Mouse (Mus musculus) macrophage (primary cell): ENCODE measurements around the gene Irs2. TPM values are rescaled to one million over a fixed set of nuclear protein-coding genes. Genes with fewer than 3 reads are reported as not detected.

Experiments used
- H3K27ac ChIP-seq: fragments of 350-480 bp; formaldehyde crosslinking; 2 replicates; pipeline ENCODE4 v1.9.0; 2021
- H3K36me3 ChIP-seq: fragments of 350-480 bp; formaldehyde crosslinking; 2 replicates; pipeline ENCODE4 v1.9.0; 2021; ENCODE audit errors: inconsistent target
- H3K4me3 ChIP-seq: fragments of 350-480 bp; formaldehyde crosslinking; 2 replicates; pipeline ENCODE4 v1.9.0; 2021; ENCODE audit errors: inconsistent target
- H3K79me2 ChIP-seq: fragments of 350-480 bp; formaldehyde crosslinking; 2 replicates; pipeline ENCODE4 v1.9.0; 2021; ENCODE audit errors: inconsistent target
- WGBS: methylation state at CpG from one replicate; pipeline ENCODE4 v1.1.7; 2026; ENCODE audit warnings: inconsistent platforms; ENCODE audit not compliant: missing documents; 5-methylcytosine and 5-hydroxymethylcytosine counted together
- polyA plus RNA-seq: library from polyadenylated mRNA; stranded (reverse); fragments of 250-400 nt; gene quantifications from 3 replicates; pipeline ENCODE4 v1.2.4, GENCODE M21; 2018; ENCODE audit warnings: inconsistent platforms
- total RNA-seq, 78 experiments: library from RNA; depleted of rRNA; stranded (reverse); fragments of 250-400 nt; gene quantifications; 1 replicate in 9 of 78; 2 replicates in 24 of 78; 3 replicates in 43 of 78; 4 replicates in 2 of 78; pipeline ENCODE4 v1.2.4; 2018; ENCODE audit warnings: inconsistent platforms in 56 of 78

Irs2 gene
- 100 to 1,000 TPM in 2 of 26 experiments, 10 to 100 TPM in 14, 1 to 10 TPM in 10; 2.2 to 105 (median 16.9) TPM for total RNA-seq (2018; cell fraction: chromatin; rRNA removed)
- total RNA-seq (2018; cell fraction: cytosol; rRNA removed) = 10 to 100 TPM in 14 of 26 experiments, 1 to 10 TPM in 12; 1.9 to 83.3 (median 13.9) TPM
- 100 to 1,000 TPM in 4 of 26 experiments, 10 to 100 TPM in 14, 1 to 10 TPM in 8; 4.0 to 105 (median 21.7) TPM for total RNA-seq (2018; cell fraction: nucleus; rRNA removed)
- 5.3 to 8.5 TPM (median 6.5 TPM) in 3 replicates for polyA plus RNA-seq

DNA sequence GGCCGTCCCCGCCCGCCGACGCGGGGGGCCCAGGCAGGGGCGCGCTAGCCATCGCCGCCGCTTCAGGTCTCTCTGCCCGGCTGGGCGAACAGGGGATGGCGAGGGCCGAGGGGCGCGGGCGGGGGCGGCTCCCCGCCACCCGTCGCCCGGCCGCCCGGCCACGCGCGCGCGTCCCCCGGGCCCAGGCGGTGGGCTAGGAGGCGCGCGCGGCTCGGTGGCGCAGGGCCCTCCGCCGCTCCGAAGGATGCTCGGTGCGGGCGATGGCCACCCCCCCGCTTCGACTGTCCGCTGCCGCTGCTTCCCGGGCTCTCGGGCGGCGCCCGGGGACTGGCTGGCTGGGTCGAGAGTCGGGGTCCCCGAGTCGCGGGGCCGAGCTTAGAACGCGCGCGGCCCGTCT lies at the start of gene Irs2:
Gene Irs2, minus strand, starts transcription at position 80 of the 397 bp plus-strand sequence.
- peaks cover 34% of the 10 kb centered on the region; the same call in 1 of the 2 replicates for H3K79me2 ChIP-seq
- WGBS = 1% methylated on average over 53 of the region's 64 CpGs
- H3K27ac ChIP-seq = no peak within 1 kb of the TSS
- peak within 1 kb of the TSS; percentile 30 for H3K4me3 ChIP-seq
- no peaks in the 10 kb centered on the region; the same call in 1 of the 2 replicates for H3K36me3 ChIP-seq

DNA sequence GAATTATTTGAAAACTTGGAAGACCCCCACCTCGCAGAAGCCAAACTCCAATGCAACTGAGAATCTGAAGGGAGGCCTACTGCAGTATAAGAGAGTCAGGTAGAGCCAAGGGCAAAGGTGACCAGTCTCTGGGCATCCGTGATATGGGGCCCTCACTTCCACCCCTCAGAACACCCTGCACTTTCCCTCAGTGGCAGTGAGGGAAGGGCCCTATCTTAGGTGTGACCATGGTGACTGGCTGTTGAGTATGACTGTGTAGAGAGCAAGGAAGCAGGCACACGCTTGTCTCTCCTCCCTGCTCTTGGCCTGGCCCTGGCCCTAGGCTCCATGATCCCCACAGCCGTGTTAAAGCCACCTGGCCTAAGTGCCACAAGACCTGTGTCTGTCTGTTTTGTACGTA lies 48.4 kb upstream of the Irs2 start:
- Histone ChIP-seq H3K4me3 (no peak overlapping the region), H3K79me2 (no peaks in the 10 kb centered on the region), H3K36me3 (no peaks in the 10 kb centered on the region), H3K27ac (no peak overlapping the region)
- WGBS = 90% methylated on average over 5 of the region's 5 CpGs

DNA sequence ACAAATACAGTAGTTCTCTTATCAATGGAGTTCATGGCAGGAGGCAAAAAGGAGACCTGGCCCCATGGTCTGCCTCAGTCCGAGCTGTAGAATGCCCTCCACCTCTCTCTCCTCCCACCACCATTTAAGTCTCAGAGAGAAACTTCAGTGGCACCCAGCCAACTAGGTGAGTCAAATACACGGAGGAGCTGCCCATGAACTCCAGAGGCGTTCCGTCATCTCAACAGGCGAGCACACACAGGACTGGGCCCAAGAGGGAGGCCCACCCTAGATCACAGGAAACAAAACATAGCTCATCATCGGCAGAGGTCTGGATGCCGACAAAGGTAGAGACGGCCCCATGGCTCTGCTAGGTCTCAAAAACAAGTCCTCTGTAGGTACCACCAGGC lies 47.9 kb upstream of the Irs2 start:
- no peaks in the 10 kb centered on the region for H3K36me3 ChIP-seq
- 92% methylated on average over 8 of the region's 8 CpGs for WGBS
- no peak overlapping the region for H3K27ac ChIP-seq
- no peaks in the 10 kb centered on the region for H3K79me2 ChIP-seq
- H3K4me3 ChIP-seq = no peak overlapping the region

DNA sequence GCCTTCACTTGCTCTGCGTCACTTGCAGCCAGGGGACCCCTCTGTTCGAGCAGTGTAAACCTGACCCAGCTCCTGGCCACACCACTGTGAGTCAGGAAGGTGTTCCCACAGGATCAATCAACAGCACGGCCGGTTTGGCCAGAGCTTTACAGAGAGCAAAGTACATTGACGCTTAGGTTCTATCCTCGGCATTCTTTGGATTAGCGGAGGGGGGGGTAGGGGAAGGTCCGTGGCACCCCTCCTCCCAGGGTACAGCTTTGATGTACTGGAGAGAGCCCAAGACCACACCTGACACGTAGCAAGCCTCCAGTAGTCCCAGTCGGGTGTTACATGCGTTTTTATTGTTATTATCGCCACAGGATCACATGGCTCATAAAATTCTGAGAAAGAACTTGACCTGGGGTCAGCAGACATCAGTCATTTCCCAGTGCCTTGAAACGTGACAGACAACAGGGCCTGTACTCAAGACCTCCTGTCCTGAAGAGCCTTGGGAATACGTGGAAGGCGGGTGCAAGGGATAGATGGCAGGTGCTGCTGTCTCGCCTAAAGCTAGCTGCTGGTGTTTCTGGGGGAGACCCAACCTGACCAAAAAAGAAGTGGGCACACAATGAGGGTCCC lies 47.4 kb upstream of the Irs2 start:
- H3K36me3 ChIP-seq = no peaks in the 10 kb centered on the region
- H3K27ac ChIP-seq = no peak overlapping the region
- H3K79me2 ChIP-seq = no peaks in the 10 kb centered on the region
- 90% methylated on average over 15 of the region's 16 CpGs for WGBS
- no peak overlapping the region for H3K4me3 ChIP-seq

DNA sequence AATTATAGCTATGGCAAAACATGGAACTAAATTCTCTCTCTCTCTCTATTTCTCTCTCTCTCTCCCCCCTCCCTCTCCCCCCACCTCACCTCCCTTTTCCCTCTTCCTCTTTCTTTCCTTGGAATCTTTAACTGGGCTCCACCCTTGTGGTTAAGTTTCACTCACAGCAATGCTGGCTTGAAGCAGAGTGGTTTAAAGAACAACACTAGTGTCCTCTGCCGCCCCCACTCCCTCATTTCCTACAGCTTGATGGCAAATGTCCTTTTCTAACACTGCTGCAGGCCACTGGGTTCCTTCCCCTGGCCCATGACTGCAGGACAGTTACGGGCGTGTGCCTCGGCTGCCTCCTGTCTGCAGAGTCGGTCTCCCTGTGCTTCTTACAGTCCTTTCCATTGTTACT lies 41.6 kb upstream of the Irs2 start:
- H3K36me3 ChIP-seq = no peaks in the 10 kb centered on the region
- no peak overlapping the region for H3K4me3 ChIP-seq
- no peaks in the 10 kb centered on the region for H3K79me2 ChIP-seq
- WGBS = 59% methylated on average over 5 of the region's 5 CpGs
- H3K27ac ChIP-seq = no peak overlapping the region

DNA sequence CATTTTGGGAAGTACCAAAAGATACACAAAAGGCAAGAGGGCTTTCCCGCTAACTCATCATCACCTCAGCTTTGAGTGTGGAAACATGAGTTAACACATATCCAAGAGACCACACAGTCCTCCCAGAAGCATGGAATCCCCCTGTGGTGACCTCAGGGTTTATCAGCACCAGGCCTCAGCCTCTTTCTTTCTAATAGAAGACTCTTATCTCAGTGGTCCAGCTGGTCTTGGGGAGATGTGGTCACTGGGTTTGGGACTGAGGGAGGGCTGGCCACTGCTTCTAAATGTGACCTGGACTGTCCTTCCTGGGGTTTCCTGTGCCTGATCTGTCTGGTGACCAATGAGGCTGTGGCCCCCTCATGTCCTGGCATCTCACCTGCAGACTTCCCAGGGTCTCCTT lies 39.6 kb upstream of the Irs2 start:
- no peak overlapping the region for H3K4me3 ChIP-seq
- no peaks in the 10 kb centered on the region for H3K79me2 ChIP-seq
- 92% methylated on average over 1 of the region's 1 CpGs for WGBS
- no peaks in the 10 kb centered on the region for H3K36me3 ChIP-seq
- H3K27ac ChIP-seq = no peak overlapping the region

DNA sequence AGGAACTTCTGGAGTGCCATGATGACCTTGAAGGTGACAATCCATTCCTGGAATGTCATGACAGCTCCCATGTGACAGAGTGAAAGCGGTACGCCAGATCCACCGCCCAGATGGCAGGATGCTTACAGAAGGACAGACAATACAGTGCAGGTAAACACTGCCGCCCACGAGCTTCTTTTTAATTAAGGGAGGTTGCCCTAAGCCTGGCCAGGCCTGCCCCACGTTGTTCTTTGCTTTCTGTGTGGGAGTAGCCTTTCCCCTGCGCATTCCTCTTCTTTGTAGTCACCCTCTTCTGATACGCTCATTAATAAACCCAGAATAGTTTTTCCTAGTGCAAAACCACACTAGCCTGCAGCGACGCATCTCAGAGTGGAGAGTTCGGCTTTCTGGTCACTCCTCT lies 36.4 kb upstream of the Irs2 start:
- WGBS = 94% methylated on average over 11 of the region's 11 CpGs
- no peaks in the 10 kb centered on the region for H3K79me2 ChIP-seq
- no peak overlapping the region for H3K27ac ChIP-seq
- no peak overlapping the region for H3K4me3 ChIP-seq
- H3K36me3 ChIP-seq = no peaks in the 10 kb centered on the region

DNA sequence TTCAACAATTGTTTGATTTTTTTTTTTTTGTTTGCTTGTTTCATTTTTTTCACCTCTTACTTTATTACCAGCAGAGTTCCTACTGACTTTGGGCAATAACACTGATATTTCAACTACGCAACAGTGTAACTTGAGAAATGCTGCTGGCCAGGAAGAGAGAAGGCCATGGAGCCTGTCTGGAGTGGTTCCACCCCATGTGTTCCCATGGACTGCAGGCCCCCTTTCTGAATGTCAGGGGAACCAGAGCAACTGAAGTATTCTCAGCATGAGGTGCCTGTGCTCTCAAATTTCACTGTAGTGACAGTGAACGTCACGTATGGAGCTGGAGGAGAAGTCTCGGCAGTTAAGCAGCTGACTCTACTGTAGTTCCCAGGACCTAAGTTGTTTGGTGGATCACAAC lies 35.3 kb upstream of the Irs2 start:
- H3K27ac ChIP-seq = no peak overlapping the region
- no peaks in the 10 kb centered on the region for H3K36me3 ChIP-seq
- no peak overlapping the region for H3K4me3 ChIP-seq
- H3K79me2 ChIP-seq = no peaks in the 10 kb centered on the region
- 96% methylated on average over 4 of the region's 4 CpGs for WGBS

DNA sequence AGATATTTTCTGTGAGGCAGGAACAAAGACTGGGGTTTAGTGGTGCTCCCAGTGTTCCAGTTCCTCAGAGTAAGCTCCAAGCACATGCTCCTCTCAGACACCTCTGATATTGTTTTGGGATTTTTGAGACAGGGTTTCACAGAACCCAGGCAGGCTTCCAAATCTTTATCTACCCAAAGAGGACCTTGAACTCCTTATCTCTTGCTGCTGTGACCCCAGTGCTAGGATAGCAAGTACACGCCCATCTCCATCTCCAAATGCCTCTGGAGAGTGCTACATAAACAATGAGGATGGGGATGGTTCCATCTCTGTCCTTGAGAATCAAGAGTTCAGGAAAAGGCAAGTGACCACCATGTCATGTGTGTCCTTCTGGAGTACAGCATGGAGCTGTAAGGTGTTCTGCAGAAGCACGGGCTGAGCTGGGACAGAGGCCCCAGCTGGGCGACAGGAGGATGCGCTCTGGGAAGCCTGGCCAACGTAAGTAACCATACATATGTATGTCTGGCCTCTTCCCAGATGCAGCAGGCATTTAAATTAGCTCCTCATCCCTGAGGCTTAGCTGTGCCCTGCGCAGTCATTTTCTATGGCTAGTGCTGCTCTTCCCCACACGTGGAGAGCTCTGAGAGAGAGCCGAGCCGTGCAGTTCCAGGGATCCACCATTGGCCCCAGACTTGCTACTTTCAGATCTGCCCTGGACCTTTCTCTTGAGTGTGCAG lies 34.8 kb upstream of the Irs2 start:
- H3K79me2 ChIP-seq = no peaks in the 10 kb centered on the region
- H3K27ac ChIP-seq = no peak overlapping the region
- no peak overlapping the region for H3K4me3 ChIP-seq
- 98% methylated on average over 9 of the region's 9 CpGs for WGBS
- no peaks in the 10 kb centered on the region for H3K36me3 ChIP-seq

DNA sequence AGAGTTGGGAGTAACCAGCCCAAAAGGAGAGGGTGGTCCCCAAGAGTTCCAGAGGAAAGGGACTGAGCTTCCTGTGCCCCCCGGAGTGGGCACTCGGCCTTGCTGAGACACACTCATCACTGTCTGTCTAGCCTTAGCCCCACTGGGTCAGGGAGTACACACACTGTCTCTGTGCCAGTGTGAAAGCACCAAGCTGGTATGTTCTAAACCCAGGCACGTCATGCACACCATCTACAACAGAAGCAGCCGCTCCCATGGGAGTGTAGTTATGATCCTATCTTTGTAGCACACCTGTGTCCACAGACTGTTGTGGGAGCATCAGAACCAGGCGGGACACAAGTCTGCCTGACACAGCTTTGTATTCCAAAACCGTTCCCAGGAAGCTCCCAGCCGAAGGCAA lies 31.8 kb upstream of the Irs2 start:
- WGBS = 93% methylated on average over 7 of the region's 7 CpGs
- Histone ChIP-seq H3K36me3 (no peaks in the 10 kb centered on the region), H3K79me2 (no peaks in the 10 kb centered on the region), H3K4me3 (no peak overlapping the region), H3K27ac (peak overlapping the region; percentile 64; the same call in 1 of the 2 replicates)

DNA sequence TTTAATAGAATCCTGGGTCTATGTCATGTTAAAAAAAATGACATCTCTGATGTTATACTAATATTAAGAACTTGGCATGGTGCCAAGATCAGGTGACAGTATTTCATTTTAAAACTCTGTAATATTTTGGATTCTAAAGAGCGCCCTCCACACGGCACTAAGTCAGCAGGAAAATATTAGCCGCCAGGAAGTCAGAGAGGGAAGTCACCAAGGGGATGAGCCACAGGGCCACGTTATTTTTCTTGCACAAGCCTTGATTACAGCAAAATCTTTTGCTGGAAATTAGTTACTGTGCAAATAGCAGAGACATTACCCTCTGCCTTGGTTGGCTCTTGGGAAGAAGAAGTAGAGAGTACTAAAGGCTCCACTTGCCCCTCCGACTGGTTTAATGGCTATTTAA lies 30.5 kb upstream of the Irs2 start:
- Histone ChIP-seq H3K79me2 (no peaks in the 10 kb centered on the region), H3K36me3 (no peaks in the 10 kb centered on the region), H3K27ac (peak overlapping the region; percentile 64), H3K4me3 (no peak overlapping the region)
- 16% methylated on average over 5 of the region's 5 CpGs for WGBS

DNA sequence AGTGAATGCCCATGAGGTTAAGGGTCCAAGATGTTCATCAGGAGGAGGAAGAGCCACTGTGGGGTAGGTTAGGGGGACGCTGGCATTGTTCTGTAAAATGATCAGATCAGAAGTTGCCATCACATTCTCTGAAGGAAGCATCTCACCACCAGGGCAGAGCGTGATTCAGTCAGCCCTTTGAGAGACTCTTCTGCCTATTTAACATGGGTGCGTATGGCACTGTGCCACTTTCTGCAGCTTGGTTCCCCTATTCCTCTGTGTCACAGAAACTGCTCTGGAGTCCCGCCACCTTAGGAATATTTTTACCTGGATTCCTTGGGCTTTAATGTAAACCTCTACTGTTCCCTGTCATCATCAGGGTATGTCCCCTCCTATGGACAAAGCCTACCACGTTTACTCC lies 30.1 kb upstream of the Irs2 start:
- Histone ChIP-seq H3K79me2 (no peaks in the 10 kb centered on the region), H3K27ac (peak overlapping the region; percentile 64), H3K36me3 (no peaks in the 10 kb centered on the region), H3K4me3 (no peak overlapping the region)
- WGBS = 29% methylated on average over 5 of the region's 5 CpGs

DNA sequence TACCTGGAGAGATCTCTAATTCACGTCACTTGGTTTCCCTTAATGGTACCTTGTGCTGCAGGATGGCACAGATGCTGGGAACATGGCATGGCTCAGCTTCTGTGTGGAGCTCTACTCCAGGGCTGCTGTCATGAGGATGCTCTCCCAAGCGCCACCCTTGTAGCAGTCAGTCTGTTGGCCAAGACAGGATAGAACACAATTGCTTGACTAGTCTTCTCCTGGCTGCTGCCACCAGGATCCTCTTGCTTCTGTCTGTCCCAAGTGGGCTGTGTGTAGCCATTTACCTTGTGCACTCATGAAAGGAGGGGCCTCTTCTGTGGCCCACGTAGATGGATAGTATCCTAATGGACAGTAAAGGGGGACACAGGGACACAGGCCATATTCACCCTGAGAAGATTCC lies 28.5 kb upstream of the Irs2 start:
- H3K4me3 ChIP-seq = no peak overlapping the region
- no peak overlapping the region for H3K27ac ChIP-seq
- H3K36me3 ChIP-seq = no peaks in the 10 kb centered on the region
- 97% methylated on average over 3 of the region's 3 CpGs for WGBS
- no peaks in the 10 kb centered on the region for H3K79me2 ChIP-seq

DNA sequence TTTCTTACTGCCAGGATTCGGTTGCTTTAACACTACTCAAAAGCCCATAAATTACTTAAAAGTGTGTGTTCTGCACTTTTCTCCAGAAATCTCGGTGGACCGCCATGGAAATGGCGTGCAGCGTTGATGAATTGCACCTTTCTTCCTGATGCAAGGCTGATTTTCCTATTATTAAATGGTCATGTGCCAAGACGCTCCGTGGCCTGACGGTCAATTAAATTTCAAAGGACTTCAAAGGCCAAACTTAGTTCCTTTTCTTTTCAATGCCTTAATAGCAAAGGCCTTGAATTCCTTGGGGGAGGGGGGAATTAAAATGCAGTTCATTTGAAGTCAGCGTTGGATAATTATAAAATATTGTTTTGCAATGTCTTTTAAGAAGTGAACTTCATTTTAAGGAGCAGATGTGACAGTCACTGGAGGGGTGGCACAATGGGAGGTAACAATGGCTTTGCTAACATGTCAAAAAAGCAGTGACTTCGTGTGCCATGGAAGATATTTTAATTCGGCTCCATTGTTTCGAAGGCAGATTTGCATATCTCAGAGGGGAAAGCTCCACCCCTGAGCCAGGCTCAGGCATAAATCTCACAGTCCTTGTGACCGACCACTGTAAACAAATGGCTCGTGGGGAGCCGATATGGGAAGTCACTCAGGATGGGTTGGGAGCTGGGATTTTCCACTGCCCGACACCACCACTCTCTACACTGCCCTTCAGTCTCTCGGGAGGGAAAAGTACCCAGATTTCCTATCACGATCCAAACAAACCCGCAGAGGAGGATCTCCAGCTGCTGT lies 27.6 kb upstream of the Irs2 start:
- no peaks in the 10 kb centered on the region for H3K79me2 ChIP-seq
- H3K36me3 ChIP-seq = no peaks in the 10 kb centered on the region
- H3K4me3 ChIP-seq = no peak overlapping the region
- 79% methylated on average over 15 of the region's 19 CpGs for WGBS
- no peak overlapping the region for H3K27ac ChIP-seq

DNA sequence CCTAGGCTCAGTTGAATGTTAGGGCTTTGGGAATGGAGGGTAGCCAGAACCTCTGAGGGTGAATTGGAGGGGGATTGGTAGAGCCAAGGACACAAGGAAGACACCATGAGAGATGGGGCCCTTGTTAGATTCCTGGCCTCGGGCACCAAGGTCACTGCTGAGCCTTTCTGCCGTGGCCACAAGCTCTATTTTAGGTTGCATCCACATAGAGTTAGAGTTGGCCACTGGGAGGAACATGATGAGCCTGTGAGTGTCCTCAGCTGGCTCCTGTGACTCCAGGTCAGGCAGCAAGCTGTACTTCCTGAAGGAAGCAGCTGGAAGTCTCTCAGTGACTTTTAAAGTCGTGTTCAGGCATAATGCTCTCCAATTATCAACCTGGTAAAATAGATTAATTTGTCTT lies 16.6 kb upstream of the Irs2 start:
- Histone ChIP-seq H3K4me3 (no peak overlapping the region), H3K36me3 (no peaks in the 10 kb centered on the region), H3K27ac (no peak overlapping the region), H3K79me2 (no peaks in the 10 kb centered on the region)
- 57% methylated on average over 3 of the region's 3 CpGs for WGBS
